Mouse (Mus musculus): ENCODE results near the gene Piga. TPM values are rescaled to one million over a fixed set of nuclear protein-coding genes. Genes with fewer than 3 reads are reported as not detected.

The Piga gene
- polyA plus RNA-seq, 1 experiment from 2014 or later, result 14.2 TPM

Other genes with a start within 250 kb of the Piga start
- gene Bmx, start 161.6 kb upstream of the Piga start, polyA plus RNA-seq (2014; fragmentation: Nextera tagmentation; extraction: Ambion mirVana), result 0.57 and 0.62 TPM in 2 replicates
- 10.8 and 11.3 TPM in 2 replicates for gene Pir, start 150.4 kb upstream of the Piga start, polyA plus RNA-seq (2014; fragmentation: Nextera tagmentation; extraction: Ambion mirVana)
- gene Vegfd, start 46.4 kb upstream of the Piga start, polyA plus RNA-seq (2014; fragmentation: Nextera tagmentation; extraction: Ambion mirVana), result 16.0 and 19.3 TPM in 2 replicates
- not detected in 2 replicates for gene Asb11, start 17.2 kb downstream of the Piga start, polyA plus RNA-seq (2014; fragmentation: Nextera tagmentation; extraction: Ambion mirVana)
- 7.4 and 10.9 TPM in 2 replicates for gene Asb9, start 86.5 kb downstream of the Piga start, polyA plus RNA-seq (2014; fragmentation: Nextera tagmentation; extraction: Ambion mirVana)